Mouse (Mus musculus) layer of hippocampus, postnatal 14 days (tissue): ENCODE data around the gene Foxn2. TPM values are rescaled to one million over a fixed set of nuclear protein-coding genes. Genes with fewer than 3 reads are reported as not detected.
A peak's percentile ranks its signal among the peaks of the same experiment; 100 is the strongest.
"Not testable (repeated sequence)": the region's sequence is repeated elsewhere in the genome, so short reads cannot be mapped to it uniquely, and the experiment has no call there.

Experiments used
- DNase-seq, 2 experiments: peaks; one replicate each; pipeline ENCODE4 v3.0.0; 2021 to 2022; ENCODE audit warnings: low spot score in 2 of 2, mixed read lengths in 1 of 2
- total RNA-seq, 2 experiments: library from RNA; stranded (reverse); gene quantifications; 2 replicates each; pipeline ENCODE4 v1.2.3; 2021

Foxn2 gene
- total RNA-seq, 2 experiments from 2014 or later = 19.0 to 19.6 TPM

DNA sequence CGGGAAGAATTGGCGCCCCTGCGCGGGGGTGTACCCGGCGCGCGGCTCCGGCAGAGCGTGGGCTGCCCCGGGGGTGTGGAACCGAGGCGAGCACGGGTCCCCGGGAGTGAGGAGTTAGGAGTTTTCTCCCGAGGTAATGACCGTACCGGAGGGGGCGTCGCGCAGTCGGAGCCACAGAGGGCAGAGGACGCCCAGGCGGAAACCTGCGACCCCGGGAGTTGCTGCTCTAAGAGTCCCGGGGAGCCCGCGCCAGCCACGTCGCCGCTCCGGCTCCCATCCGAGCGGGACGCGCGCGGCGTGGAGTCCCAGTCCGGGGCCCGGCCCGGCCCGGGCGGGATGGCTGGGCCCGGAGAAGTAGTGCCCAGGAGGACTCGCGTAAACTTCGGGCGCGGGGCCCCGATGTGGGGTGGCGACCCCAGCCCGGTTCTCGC lies 505 bp downstream of the Foxn2 start:
- no peak for DNase-seq

DNA sequence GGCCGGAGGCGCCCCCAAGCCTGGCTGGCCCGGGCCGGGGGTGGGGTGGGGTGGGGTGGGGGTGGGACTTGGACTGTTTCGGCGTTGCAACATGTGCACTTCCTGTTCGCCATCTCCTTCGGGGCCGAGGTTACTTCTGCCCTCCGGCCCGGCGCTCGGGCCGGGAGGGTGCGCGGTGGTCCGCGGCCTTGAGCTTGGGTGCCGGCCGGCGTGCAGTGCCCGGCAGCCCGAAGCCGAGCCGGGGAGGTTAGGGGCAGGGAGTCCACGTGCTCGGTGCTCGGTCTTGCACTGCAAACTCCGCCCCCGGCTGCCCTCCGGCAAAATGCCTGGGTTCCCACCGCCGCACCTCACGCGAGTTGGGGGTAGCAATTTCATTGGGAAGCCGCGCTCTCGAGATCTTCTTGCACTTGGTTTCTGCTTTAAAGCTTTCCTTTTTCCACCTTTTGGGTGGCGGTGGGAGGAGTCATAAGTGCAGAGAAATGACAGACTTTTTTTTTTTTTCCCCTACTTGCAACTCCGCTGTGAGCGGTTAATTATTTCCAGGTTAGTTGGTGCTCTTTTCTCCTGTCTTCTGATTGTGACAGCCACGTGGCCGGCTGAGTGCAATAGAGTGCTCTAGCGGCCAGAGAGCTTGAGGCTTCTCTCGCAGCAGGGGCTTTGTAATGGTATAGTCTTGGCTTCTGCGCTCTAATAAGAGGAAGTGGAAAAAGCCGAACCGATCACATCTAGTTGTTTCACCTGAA lies 1.1 kb downstream of the Foxn2 start:
- peak; percentile 37 to 45 for DNase-seq

- no peak for DNase-seq
Observed at GRCm38 (mm10) chr17:88442661-88443060, 2.1 kb downstream of the Foxn2 start.

- DNase-seq = no peak
Observed at GRCm38 (mm10) chr17:88443186-88443585, 2.7 kb downstream of the Foxn2 start.

DNA sequence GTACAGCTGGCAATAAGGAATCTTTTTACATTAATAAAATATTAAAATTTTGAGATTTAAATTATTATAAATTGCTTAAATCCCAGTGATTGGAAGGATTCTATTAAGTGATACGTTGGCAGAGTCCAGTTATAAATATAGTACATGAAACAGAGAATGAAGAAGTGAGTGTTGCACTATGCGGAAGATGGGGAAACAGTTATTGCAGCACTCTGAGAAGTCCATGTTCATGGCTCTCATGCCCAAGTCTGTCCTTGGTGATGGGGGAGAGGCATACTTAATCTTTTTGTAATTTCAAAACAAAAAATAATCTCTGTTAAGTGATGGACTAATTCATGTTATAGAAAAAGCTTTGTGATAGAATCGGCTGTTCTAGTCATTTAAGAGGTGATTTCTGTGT lies 17.6 kb downstream of the Foxn2 start:
- DNase-seq = no peak

- DNase-seq = no peak
Observed at GRCm38 (mm10) chr17:88459516-88459915, 19.0 kb downstream of the Foxn2 start.

GRCm38 (mm10) chr17:88459916-88460901 lies 19.7 kb downstream of the Foxn2 start:
- no peak for DNase-seq

DNA sequence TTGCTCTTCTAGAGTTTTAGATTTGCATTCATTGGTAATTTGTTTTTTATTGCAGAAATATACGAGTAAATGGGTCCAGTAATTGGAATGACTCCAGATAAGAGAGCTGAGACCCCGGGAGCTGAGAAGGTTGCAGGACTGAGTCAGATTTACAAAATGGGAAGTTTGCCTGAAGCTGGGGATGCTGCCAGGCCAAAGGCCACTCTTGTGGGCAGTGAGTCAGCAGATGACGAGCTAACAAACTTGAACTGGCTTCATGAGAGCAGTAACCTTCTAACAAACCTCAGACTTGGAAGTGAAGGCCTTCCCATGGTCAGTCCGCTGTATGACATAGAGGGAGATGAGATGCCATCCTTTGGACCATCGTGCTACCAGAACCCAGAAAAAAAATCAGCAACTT lies 22.1 kb downstream of the Foxn2 start:
- DNase-seq = no peak

- no peak for DNase-seq
Observed at GRCm38 (mm10) chr17:88466591-88466990, 26.1 kb downstream of the Foxn2 start.

DNA sequence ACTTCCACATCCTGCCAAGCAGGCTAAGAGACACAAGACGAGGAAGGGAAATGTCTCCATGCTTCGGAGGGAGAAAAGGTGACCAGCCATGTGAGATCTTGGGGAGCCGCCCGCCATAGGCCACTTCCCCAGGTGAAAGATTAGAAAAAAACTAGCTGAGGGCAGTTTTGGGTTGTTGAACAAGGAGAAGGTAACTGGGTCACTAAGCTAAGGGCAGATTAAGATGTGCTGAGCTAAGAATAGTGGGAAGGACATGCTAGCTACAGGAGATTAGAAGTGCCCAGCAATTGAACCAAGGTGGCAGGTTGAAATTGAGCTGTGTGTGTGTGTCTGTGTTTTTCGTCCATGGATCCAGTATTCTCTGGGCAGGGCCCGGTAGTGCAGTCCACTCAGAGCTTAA lies 27.2 kb downstream of the Foxn2 start:
- no peak for DNase-seq

GRCm38 (mm10) chr17:88468655-88469398 lies 28.3 kb downstream of the Foxn2 start:
- not testable (repeated sequence) for DNase-seq

GRCm38 (mm10) chr17:88473766-88474165 lies 33.3 kb downstream of the Foxn2 start:
- DNase-seq = peak in 1 of 2 experiments; percentile 43

GRCm38 (mm10) chr17:88477165-88477564 lies 36.7 kb downstream of the Foxn2 start:
- no peak for DNase-seq

- DNase-seq = no peak
Observed at GRCm38 (mm10) chr17:88477699-88478098, 37.2 kb downstream of the Foxn2 start.

DNA sequence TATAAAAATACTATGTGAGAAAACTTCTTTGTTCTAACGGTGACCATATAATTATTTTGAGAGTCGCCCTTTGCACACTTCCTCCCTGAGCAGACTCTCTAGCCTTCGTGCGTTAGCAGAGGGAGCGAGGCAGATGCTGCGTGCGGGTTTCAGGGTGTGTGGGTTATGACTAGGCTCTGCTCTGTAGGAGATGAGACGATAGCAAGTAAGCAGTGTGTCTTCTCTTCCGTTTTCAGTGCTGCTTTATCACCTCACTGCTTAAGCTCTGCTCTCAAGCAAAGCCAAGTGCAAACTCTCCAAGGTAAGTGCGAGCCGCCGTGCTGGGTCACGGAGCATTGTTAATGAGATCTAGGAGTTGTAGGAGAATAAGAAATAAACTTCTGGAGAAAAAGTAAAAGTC lies 38.5 kb downstream of the Foxn2 start:
- DNase-seq = no peak

GRCm38 (mm10) chr17:88480369-88480768 lies 39.9 kb downstream of the Foxn2 start:
- DNase-seq = no peak

- DNase-seq = no peak
Observed at GRCm38 (mm10) chr17:88481062-88481461, 40.6 kb downstream of the Foxn2 start.

DNA sequence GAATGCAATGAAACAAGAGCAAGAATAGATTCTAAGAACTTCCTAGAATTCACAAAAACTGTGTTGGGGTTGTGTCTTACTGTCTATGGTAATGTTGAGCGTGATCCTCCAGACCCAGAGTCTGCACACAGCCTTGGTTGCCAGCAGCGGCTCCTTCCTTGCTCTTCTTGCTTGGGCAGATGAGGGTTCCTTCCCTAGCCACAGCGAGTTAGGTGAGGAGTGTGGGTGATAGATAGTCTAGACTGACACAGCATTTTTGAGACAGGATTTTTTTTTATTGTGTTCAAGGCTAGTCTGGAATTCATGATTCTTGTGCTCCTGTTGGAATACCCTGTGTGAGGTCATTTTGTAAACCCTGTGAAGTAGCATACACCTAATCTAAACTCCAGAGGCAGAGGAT lies 41.1 kb downstream of the Foxn2 start:
- no peak for DNase-seq

- no peak for DNase-seq
Observed at GRCm38 (mm10) chr17:88484539-88484938, 44.0 kb downstream of the Foxn2 start.

DNA sequence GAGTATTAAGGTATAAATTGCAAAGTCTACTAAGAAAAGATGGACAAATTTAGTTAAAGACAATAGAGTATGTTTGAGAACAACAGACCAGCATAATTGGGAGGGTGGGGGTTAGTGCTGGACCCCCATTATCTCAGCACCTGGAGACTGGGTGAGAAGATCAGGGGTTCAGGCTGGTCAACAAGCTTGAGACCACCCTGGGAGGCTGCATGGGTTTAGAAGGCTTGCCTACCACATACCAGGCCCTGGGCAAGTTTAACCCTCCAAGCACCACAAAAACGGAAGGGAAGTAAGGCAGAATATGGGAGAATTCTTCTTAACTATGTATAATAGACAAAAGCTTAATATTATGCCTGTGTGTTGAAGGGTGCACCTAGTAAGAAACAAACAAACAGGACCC lies 44.4 kb downstream of the Foxn2 start:
- DNase-seq = no peak

DNA sequence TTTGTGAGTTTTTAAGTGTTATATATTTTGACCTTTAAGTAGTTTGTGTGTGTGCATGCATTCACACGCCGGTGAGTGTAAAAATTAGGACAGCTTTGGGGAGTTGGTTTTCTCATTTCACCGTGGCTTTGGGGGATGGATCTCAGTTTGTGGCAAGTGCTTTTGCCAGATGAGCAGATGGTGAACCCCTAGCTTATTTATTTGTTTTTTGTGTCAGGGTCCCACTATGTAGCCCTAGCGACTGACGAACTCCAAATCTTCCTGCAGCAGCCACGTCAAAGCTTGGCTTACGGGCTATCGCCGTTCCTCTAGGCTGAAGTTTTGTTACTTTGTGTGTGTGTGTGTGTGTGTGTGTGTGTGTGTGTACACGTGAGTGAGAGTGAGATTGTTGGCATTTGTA lies 50.0 kb downstream of the Foxn2 start:
- DNase-seq = peak in 1 of 2 experiments; percentile 27
